In the genomic region with DNA sequence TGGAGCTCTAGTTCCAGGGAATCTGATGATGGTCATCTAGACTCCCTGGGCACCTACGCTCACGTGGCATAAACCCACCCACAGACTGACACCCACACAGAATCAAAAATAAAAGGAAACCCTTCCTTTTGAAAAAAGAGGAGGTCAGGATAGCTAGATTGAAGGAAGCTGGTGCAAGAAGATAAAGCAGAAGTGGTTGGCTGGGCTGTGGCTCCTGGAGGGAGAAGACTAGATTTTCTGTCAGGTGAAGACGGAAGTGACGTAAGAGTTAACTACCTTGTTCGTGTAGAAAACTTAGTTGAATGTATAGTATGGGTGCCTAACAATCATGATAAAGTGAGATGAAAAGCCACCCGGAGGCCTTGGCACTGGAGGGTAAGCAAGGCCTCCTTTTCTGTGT, we compare ENCODE assay signal across 22 mouse cellular contexts.
DNase-seq lines count a peak whose midpoint lies in the region; ATAC-seq and TF ChIP-seq lines count a peak whose summit lies in the region.
"Had no signal": no experiment of that assay in that cellular context is flagged by ENCODE, and none has a peak within 500 bp of the region (broad histone marks: within the 10 kb centered on the region; RNA-seq: fewer than 3 reads in every experiment).

No protein-coding gene starts in this region.

- H3K4me1 ChIP-seq in lung, adult 2 months (ENCODE audit: control insufficient read depth, insufficient read depth, low read length), result no peaks in the 10 kb centered on the region
- H3K4me1 ChIP-seq: embryonic facial prominence, embryonic 10.5 days; heart, embryonic 10.5 days had no signal

- H3K4me3 ChIP-seq in lung, adult 2 months (replicated peaks; ENCODE audit: extremely low read depth, low read depth, low read length), result no peak overlapping the region
- H3K4me3 ChIP-seq: embryonic facial prominence, embryonic 10.5 days; heart, embryonic 10.5 days; hindbrain, embryonic 13.5 days had no signal

- 79% methylated on average over 6 of the region's 6 CpGs for WGBS in lung, adult 2 months

- TF ChIP-seq CTCF in lung, adult 2 months (IDR thresholded peaks at IDR 0.05; ENCODE audit: insufficient read depth, low read length), result no peak

- ATAC-seq in common myeloid progenitor, adult 5-6 weeks (replicated peaks; ENCODE audit: low read depth, poor library complexity, severe bottlenecking), result peak; percentile 53
- ATAC-seq in megakaryocyte, adult 5-6 weeks (ENCODE audit: poor library complexity, severe bottlenecking), result peak; percentile 65
- peak; percentile 30; the same call in 1 of the 2 replicates for ATAC-seq in neutrophil, adult 5-6 weeks (ENCODE audit: extremely low read depth, insufficient number of reproducible peaks, low FRiP score, poor library complexity, severe bottlenecking)
- ATAC-seq: CD4-positive, CD25-positive, alpha-beta regulatory T cell, adult 4 months; forebrain, embryonic 14.5 days; hindbrain, postnatal 0 days had no signal

- DNase-seq in lung, postnatal 36 days, result peak; percentile 22
- DNase-seq in lung, adult 2 months, result no peak
- no peak for DNase-seq in thymus, postnatal 0 days (ENCODE audit: low spot score)
- DNase-seq in ovary, postnatal 10 days (ENCODE audit: low spot score), result no peak
- no peak for DNase-seq in gastrocnemius, postnatal 25 days
- DNase-seq: adrenal gland, postnatal 14 days; B cell, adult 2 months; cerebellum, adult 18-20 months; cerebellum, adult 9-11 months; cerebellum, postnatal 36 days; gastrocnemius, postnatal 10 days; heart, postnatal 10 days; heart, postnatal 4 days had no signal

- TF ChIP-seq POLR2A in lung, adult 2 months (IDR thresholded peaks at IDR 0.05; ENCODE audit: borderline replicate concordance, extremely low read depth, low read depth, low read length), result no peak
